Mouse (Mus musculus) intestine, embryonic 15.5 days (tissue): Measurements from ENCODE around the gene Rrh. TPM values are rescaled to one million over a fixed set of nuclear protein-coding genes. Genes with fewer than 3 reads are reported as not detected.

Source experiments
- ATAC-seq: fragments of 200-750 bp; cut with Nextera tagmentation; 2 replicates; pipeline ENCODE4 v1.8.0; 2017; ENCODE audit warnings: moderate TSS enrichment, moderate library complexity
- H3K27ac ChIP-seq: fragments of 300-500 bp; sonication (generic); 2 replicates; pipeline ENCODE4 v1.5.1; 2015; ENCODE audit warnings: mild to moderate bottlenecking, inconsistent platforms
- H3K27me3 ChIP-seq: fragments of 300-500 bp; sonication (generic); replicated peaks from 2 replicates; pipeline ENCODE4 v1.6.1; 2015; ENCODE audit warnings: inconsistent platforms
- H3K36me3 ChIP-seq: fragments of 300-500 bp; sonication (generic); 2 replicates; pipeline ENCODE4 v1.6.1; 2015; ENCODE audit warnings: inconsistent platforms
- H3K4me1 ChIP-seq: fragments of 300-500 bp; sonication (generic); replicated peaks from 2 replicates; pipeline ENCODE4 v1.6.1; 2015; ENCODE audit warnings: inconsistent platforms
- H3K4me2 ChIP-seq: fragments of 300-500 bp; sonication (generic); replicated peaks from 2 replicates; pipeline ENCODE4 v1.6.1; 2015; ENCODE audit warnings: mild to moderate bottlenecking, inconsistent platforms
- H3K4me3 ChIP-seq: fragments of 300-500 bp; sonication (generic); replicated peaks from 2 replicates; pipeline ENCODE4 v1.5.1; 2015; ENCODE audit warnings: inconsistent platforms
- H3K9ac ChIP-seq: fragments of 300-500 bp; sonication (generic); 2 replicates; pipeline ENCODE4 v1.6.1; 2015; ENCODE audit warnings: inconsistent platforms
- H3K9me3 ChIP-seq: fragments of 300-500 bp; sonication (generic); 2 replicates; pipeline ENCODE4 v1.6.1; 2016; ENCODE audit warnings: inconsistent platforms
- WGBS: fragments of 180-500 bp; shearing (Covaris S2); methylation state at CpG from one replicate; pipeline ENCODE4 v1.1.7; 2015; 5-methylcytosine and 5-hydroxymethylcytosine counted together
- polyA plus RNA-seq: library from polyadenylated mRNA; unstranded; fragments of >200 nt; fragmentation: Nextera tagmentation; extraction: Ambion mirVana; gene quantifications from 2 replicates; pipeline ENCODE4 v1.2.1, GENCODE M21; 2015

Rrh gene
- polyA plus RNA-seq, 1 experiment from 2014 or later, result not detected

- Histone ChIP-seq H3K36me3 (peaks cover 19% of the 10 kb centered on the region), H3K9ac (no peak overlapping the region), H3K9me3 (no peaks in the 10 kb centered on the region), H3K27ac (no peak overlapping the region), H3K27me3 (no peaks in the 10 kb centered on the region), H3K4me3 (no peak overlapping the region), H3K4me1 (peaks cover 11% of the 10 kb centered on the region), H3K4me2 (no peak overlapping the region)
- ATAC-seq, result no peak
- 90% methylated on average over 10 of the region's 10 CpGs for WGBS
Observed at GRCm38 (mm10) chr3:129826691-129827090, 4.3 kb upstream of the Rrh start.

GRCm38 (mm10) chr3:129824891-129825290 is 2.5 kb upstream of the Rrh start:
- Histone ChIP-seq H3K9ac (no peak overlapping the region), H3K4me1 (peaks cover 10% of the 10 kb centered on the region), H3K4me2 (no peak overlapping the region), H3K27ac (no peak overlapping the region), H3K4me3 (no peak overlapping the region), H3K36me3 (peaks cover 19% of the 10 kb centered on the region), H3K9me3 (no peaks in the 10 kb centered on the region), H3K27me3 (no peaks in the 10 kb centered on the region)
- ATAC-seq, result no peak
- WGBS, result 92% methylated on average over 10 of the region's 10 CpGs

GRCm38 (mm10) chr3:129824146-129824545 is 1.8 kb upstream of the Rrh start:
- 94% methylated on average over 4 of the region's 4 CpGs for WGBS
- H3K36me3 ChIP-seq, result peaks cover 19% of the 10 kb centered on the region
- no peak overlapping the region for H3K9ac ChIP-seq
- H3K9me3 ChIP-seq, result no peaks in the 10 kb centered on the region
- no peak overlapping the region for H3K4me2 ChIP-seq
- no peak for ATAC-seq
- no peak overlapping the region for H3K4me3 ChIP-seq
- H3K27me3 ChIP-seq, result no peaks in the 10 kb centered on the region
- H3K27ac ChIP-seq, result no peak overlapping the region
- H3K4me1 ChIP-seq, result peaks cover 4% of the 10 kb centered on the region; the same call in 1 of the 2 replicates

GRCm38 (mm10) chr3:129823293-129823692 is 906 bp upstream of the Rrh start:
- peak; percentile 62 for ATAC-seq
- no peak overlapping the region for H3K9ac ChIP-seq
- no peaks in the 10 kb centered on the region for H3K9me3 ChIP-seq
- WGBS, result 57% methylated on average over 5 of the region's 5 CpGs
- no peak overlapping the region for H3K27ac ChIP-seq
- H3K36me3 ChIP-seq, result peaks cover 16% of the 10 kb centered on the region
- H3K4me2 ChIP-seq, result no peak overlapping the region
- H3K4me1 ChIP-seq, result peaks cover under 1% of the 10 kb centered on the region; the same call in 1 of the 2 replicates
- H3K27me3 ChIP-seq, result no peaks in the 10 kb centered on the region
- H3K4me3 ChIP-seq, result no peak overlapping the region

GRCm38 (mm10) chr3:129821736-129822135 is 651 bp downstream of the Rrh start:
- ATAC-seq, result no peak
- H3K36me3 ChIP-seq, result peaks cover 16% of the 10 kb centered on the region
- WGBS, result 83% methylated on average over 8 of the region's 8 CpGs
- H3K4me2 ChIP-seq, result no peak overlapping the region
- no peaks in the 10 kb centered on the region for H3K27me3 ChIP-seq
- no peak overlapping the region for H3K27ac ChIP-seq
- no peak overlapping the region for H3K4me3 ChIP-seq
- no peaks in the 10 kb centered on the region for H3K4me1 ChIP-seq
- no peak overlapping the region for H3K9ac ChIP-seq
- no peaks in the 10 kb centered on the region for H3K9me3 ChIP-seq

GRCm38 (mm10) chr3:129820847-129821246 is 1.5 kb downstream of the Rrh start:
- Histone ChIP-seq H3K4me3 (no peak overlapping the region), H3K27ac (no peak overlapping the region), H3K27me3 (no peaks in the 10 kb centered on the region), H3K4me2 (no peak overlapping the region), H3K4me1 (no peaks in the 10 kb centered on the region), H3K9ac (no peak overlapping the region), H3K9me3 (no peaks in the 10 kb centered on the region), H3K36me3 (peaks cover 10% of the 10 kb centered on the region)
- WGBS, result 59% methylated on average over 9 of the region's 9 CpGs
- no peak for ATAC-seq

GRCm38 (mm10) chr3:129803765-129804164 is 18.6 kb downstream of the Rrh start, which contains the start of gene Lrit3:
Lrit3 (minus strand) TSS chr3:129804030.
- H3K9me3 ChIP-seq, result no peaks in the 10 kb centered on the region
- H3K4me1 ChIP-seq, result no peaks in the 10 kb centered on the region
- H3K4me3 ChIP-seq, result peak within 1 kb of the TSS; percentile 22
- WGBS, result 66% methylated on average over 10 of the region's 10 CpGs
- H3K27me3 ChIP-seq, result no peaks in the 10 kb centered on the region
- H3K36me3 ChIP-seq, result no peaks in the 10 kb centered on the region
- peak within 1 kb of the TSS; percentile 44 for H3K4me2 ChIP-seq
- H3K9ac ChIP-seq, result no peak within 1 kb of the TSS
- ATAC-seq, result peak; percentile 62; the same call in 1 of the 2 replicates
- H3K27ac ChIP-seq, result no peak within 1 kb of the TSS

- 62% methylated on average over 2 of the region's 2 CpGs for WGBS
Observed at GRCm38 (mm10) chr3:129799011-129799410, 23.4 kb downstream of the Rrh start.

GRCm38 (mm10) chr3:129798551-129798950 is 23.8 kb downstream of the Rrh start:
- Histone ChIP-seq H3K36me3 (no peaks in the 10 kb centered on the region), H3K9me3 (no peaks in the 10 kb centered on the region), H3K4me1 (no peaks in the 10 kb centered on the region), H3K27ac (no peak overlapping the region), H3K9ac (no peak overlapping the region), H3K4me2 (no peak overlapping the region), H3K27me3 (no peaks in the 10 kb centered on the region), H3K4me3 (no peak overlapping the region)
- WGBS, result 86% methylated on average over 11 of the region's 11 CpGs
- no peak for ATAC-seq

More at GRCm38 (mm10) chr3:129799011-129799410, 23.4 kb downstream of the Rrh start:
- ATAC-seq, result no peak
- Histone ChIP-seq H3K9ac (no peak overlapping the region), H3K9me3 (no peaks in the 10 kb centered on the region), H3K4me3 (no peak overlapping the region), H3K27ac (no peak overlapping the region), H3K36me3 (no peaks in the 10 kb centered on the region), H3K27me3 (no peaks in the 10 kb centered on the region), H3K4me2 (no peak overlapping the region), H3K4me1 (no peaks in the 10 kb centered on the region)

- no peak for ATAC-seq
- Histone ChIP-seq H3K4me2 (no peak overlapping the region), H3K4me1 (no peaks in the 10 kb centered on the region), H3K9ac (no peak overlapping the region), H3K36me3 (no peaks in the 10 kb centered on the region), H3K27ac (no peak overlapping the region), H3K27me3 (no peaks in the 10 kb centered on the region), H3K9me3 (no peaks in the 10 kb centered on the region), H3K4me3 (no peak overlapping the region)
- WGBS, result 74% methylated on average over 5 of the region's 5 CpGs
Observed at GRCm38 (mm10) chr3:129797341-129797740, 25.0 kb downstream of the Rrh start.

GRCm38 (mm10) chr3:129793801-129794200 is 28.6 kb downstream of the Rrh start:
- Histone ChIP-seq H3K27me3 (no peaks in the 10 kb centered on the region), H3K9me3 (no peaks in the 10 kb centered on the region), H3K9ac (no peak overlapping the region), H3K4me2 (no peak overlapping the region), H3K27ac (no peak overlapping the region), H3K36me3 (no peaks in the 10 kb centered on the region), H3K4me1 (no peaks in the 10 kb centered on the region), H3K4me3 (no peak overlapping the region)
- no peak for ATAC-seq
- WGBS, result 81% methylated on average over 5 of the region's 5 CpGs

- no peak for ATAC-seq
- Histone ChIP-seq H3K27me3 (no peaks in the 10 kb centered on the region), H3K36me3 (no peaks in the 10 kb centered on the region), H3K4me2 (no peak overlapping the region), H3K4me1 (no peaks in the 10 kb centered on the region), H3K9me3 (no peaks in the 10 kb centered on the region), H3K27ac (no peak overlapping the region), H3K4me3 (no peak overlapping the region), H3K9ac (no peak overlapping the region)
- 90% methylated on average over 3 of the region's 3 CpGs for WGBS
Observed at GRCm38 (mm10) chr3:129782746-129783145, 39.6 kb downstream of the Rrh start.

- H3K36me3 ChIP-seq, result no peaks in the 10 kb centered on the region
- WGBS, result 51% methylated on average over 10 of the region's 10 CpGs
- no peaks in the 10 kb centered on the region for H3K27me3 ChIP-seq
- no peak overlapping the region for H3K27ac ChIP-seq
- no peak overlapping the region for H3K4me3 ChIP-seq
- no peak overlapping the region for H3K9ac ChIP-seq
- no peaks in the 10 kb centered on the region for H3K9me3 ChIP-seq
- no peak for ATAC-seq
- no peak overlapping the region for H3K4me2 ChIP-seq
- no peaks in the 10 kb centered on the region for H3K4me1 ChIP-seq
Observed at GRCm38 (mm10) chr3:129781435-129781834, 41.0 kb downstream of the Rrh start.
